Mouse (Mus musculus) ES-E14 (cell line): ENCODE data around the gene Ksr2. TPM values are rescaled to one million over a fixed set of nuclear protein-coding genes. Genes with fewer than 3 reads are reported as not detected.

ENCODE experiments used
- DNase-seq: peaks from one replicate; pipeline ENCODE4 v3.0.0-alpha.2; 2013; ENCODE audit warnings: low read depth, low spot score
- H3K27ac ChIP-seq: 2 replicates; pipeline ENCODE4 v1.5.1; 2012; ENCODE audit warnings: low read depth, mild to moderate bottlenecking, low read length, moderate library complexity, mixed read lengths; ENCODE audit not compliant: poor library complexity, insufficient read depth, severe bottlenecking
- H3K36me3 ChIP-seq: 2 replicates; pipeline ENCODE4 v1.6.1; 2012; ENCODE audit warnings: mild to moderate bottlenecking, low read length, moderate library complexity, mixed read lengths; ENCODE audit not compliant: control insufficient read depth, poor library complexity, insufficient read depth, severe bottlenecking
- H3K4me1 ChIP-seq, 2 experiments: fragments of 150-350 bp in 1 of 2; sonication (generic) in 1 of 2; 2 replicates each; pipeline ENCODE4 v1.6.1; 2012; ENCODE audit warnings: low read length in 2 of 2, mild to moderate bottlenecking in 1 of 2, mixed read lengths in 1 of 2; ENCODE audit not compliant: control insufficient read depth in 2 of 2, insufficient read depth in 2 of 2, poor library complexity in 1 of 2
- H3K4me3 ChIP-seq, 2 experiments: fragments of 150-350 bp in 1 of 2; sonication (generic) in 1 of 2; 2 replicates each; pipeline ENCODE4 v1.5.1; 2012; ENCODE audit warnings: low read length in 2 of 2, low read depth in 1 of 2, mild to moderate bottlenecking in 1 of 2, mixed read lengths in 1 of 2; ENCODE audit not compliant: insufficient read depth in 1 of 2, poor library complexity in 1 of 2, severe bottlenecking in 1 of 2
- H3K9ac ChIP-seq: 2 replicates; pipeline ENCODE4 v1.6.1; 2012; ENCODE audit warnings: low read depth, mild to moderate bottlenecking, low read length, mixed read lengths; ENCODE audit not compliant: poor library complexity, insufficient read depth, severe bottlenecking
- H3K9me3 ChIP-seq: fragments of 150-350 bp; sonication (generic); 2 replicates; pipeline ENCODE4 v1.6.1; 2012; ENCODE audit warnings: low read depth, mild to moderate bottlenecking, low read length; ENCODE audit not compliant: control insufficient read depth, insufficient read depth
- CHD2 ChIP-seq: IDR thresholded peaks from 2 replicates; pipeline ENCODE4 v1.6.1; 2014; ENCODE audit warnings: mild to moderate bottlenecking, low read depth, low read length, inconsistent platforms
- HCFC1 ChIP-seq: IDR thresholded peaks from 2 replicates; pipeline ENCODE4 v1.6.1; 2012; ENCODE audit warnings: low read length, inconsistent platforms, borderline replicate concordance; ENCODE audit not compliant: insufficient read depth
- MAFK ChIP-seq: IDR thresholded peaks from 2 replicates; pipeline ENCODE4 v1.6.1; 2014; ENCODE audit warnings: mild to moderate bottlenecking, low read depth, low read length, inconsistent platforms; ENCODE audit not compliant: insufficient read depth
- ZC3H11A ChIP-seq: IDR thresholded peaks from 2 replicates; pipeline ENCODE4 v1.6.1; 2012; ENCODE audit warnings: low read depth, mild to moderate bottlenecking, inconsistent platforms, low read length, borderline replicate concordance
- ZNF384 ChIP-seq: IDR thresholded peaks from 2 replicates; pipeline ENCODE4 v1.6.1; 2012; ENCODE audit warnings: low read depth, low read length, inconsistent platforms
- in situ Hi-C, 2 experiments: fragments of 600-800 bp; cut with MboI; formaldehyde crosslinking; loops; one replicate each; pipeline ENCODE4 v1.15.1; 2025; ENCODE audit warnings: low sequenced_read_pairs in 2 of 2, inconsistent platforms in 1 of 2; ENCODE audit not compliant: unreplicated experiment in 2 of 2
- total RNA-seq: library from RNA; depleted of rRNA; stranded (reverse); fragments of 300-350 nt; gene quantifications from 2 replicates; pipeline ENCODE4 v1.2.3, GENCODE M21; 2012

Ksr2 gene
- total RNA-seq, 1 experiment = 0.67 TPM

DNA sequence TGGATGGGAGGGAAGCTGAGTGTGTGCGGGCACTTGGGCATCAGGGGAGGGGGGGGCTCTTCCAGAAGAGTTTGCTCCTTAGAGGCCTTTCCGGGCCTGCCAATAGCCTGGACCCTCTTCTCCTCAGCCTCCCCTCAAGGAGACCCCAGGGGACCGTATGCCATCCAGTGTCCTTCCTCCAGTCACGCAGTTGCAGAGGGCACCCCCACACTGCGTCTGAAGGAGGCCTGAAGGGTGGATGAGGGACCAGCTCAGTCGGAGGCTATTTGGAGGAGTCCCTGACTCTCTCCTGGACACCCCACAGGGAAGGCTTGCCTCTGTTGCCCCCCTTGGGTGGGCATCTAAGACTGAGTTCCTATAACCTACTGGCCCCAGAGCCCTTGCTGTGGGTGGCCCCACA lies 367.4 kb downstream of the Ksr2 start:
- in situ Hi-C loops = no loop called here
- TF ChIP-seq HCFC1 (no peak), ZNF384 (no peak)
- no peak overlapping the region for H3K27ac ChIP-seq
- H3K9ac ChIP-seq = no peak overlapping the region
- H3K4me3 ChIP-seq = no peak overlapping the region
- no peak for DNase-seq
- H3K36me3 ChIP-seq = no peaks in the 10 kb centered on the region
- H3K9me3 ChIP-seq = no peaks in the 10 kb centered on the region
- no peaks in the 10 kb centered on the region for H3K4me1 ChIP-seq

DNA sequence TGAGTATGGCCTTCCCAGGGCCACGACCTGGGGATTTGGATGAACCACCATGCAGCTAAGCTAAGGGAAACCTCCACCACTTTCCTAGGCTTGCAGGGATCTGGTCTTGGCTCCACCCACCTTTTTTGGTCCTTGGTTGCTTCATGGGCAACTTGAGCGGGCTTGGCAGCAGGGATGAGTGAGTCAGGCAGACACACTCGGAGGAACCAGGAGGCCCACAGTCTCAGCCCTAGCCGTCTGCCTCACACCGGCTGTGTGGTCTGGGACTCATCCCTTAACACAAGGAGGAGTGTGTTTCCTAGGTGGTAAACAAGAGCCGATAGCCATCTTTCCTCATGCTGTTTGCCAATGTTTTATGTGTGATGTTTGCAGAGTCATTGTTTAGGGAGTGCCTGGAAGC lies 376.3 kb downstream of the Ksr2 start:
- no peak for TF ChIP-seq MAFK
- TF ChIP-seq HCFC1 = no peak
- no peak for TF ChIP-seq ZNF384
- no peak for TF ChIP-seq ZC3H11A
- no peak for TF ChIP-seq CHD2
- no peak for DNase-seq
- Histone ChIP-seq H3K4me1 (no peaks in the 10 kb centered on the region), H3K9me3 (no peaks in the 10 kb centered on the region), H3K4me3 (no peak overlapping the region), H3K27ac (no peak overlapping the region), H3K36me3 (no peaks in the 10 kb centered on the region), H3K9ac (no peak overlapping the region)
- in situ Hi-C loops = no loop called here

DNA sequence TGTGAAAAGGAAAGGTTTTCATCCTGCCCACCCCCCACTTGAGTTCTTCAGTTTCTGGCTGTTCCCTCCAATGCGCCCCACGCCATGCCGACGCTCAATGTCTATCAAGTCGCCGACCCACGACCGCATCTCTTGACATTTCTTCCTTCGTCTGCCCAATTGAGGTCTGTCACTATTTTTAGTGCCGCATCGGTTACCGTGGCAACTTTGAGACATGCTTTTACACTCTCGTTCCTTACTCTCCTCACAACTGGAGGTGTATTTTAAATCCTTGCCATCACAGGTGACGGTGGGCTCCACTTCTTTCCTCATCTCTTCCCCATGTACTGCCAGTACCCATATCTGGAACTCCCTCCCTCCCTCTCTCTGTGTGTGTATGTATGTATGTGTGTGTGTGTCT lies 378.1 kb downstream of the Ksr2 start:
- Histone ChIP-seq H3K27ac (no peak overlapping the region), H3K36me3 (no peaks in the 10 kb centered on the region), H3K9ac (no peak overlapping the region), H3K4me3 (no peak overlapping the region), H3K9me3 (no peaks in the 10 kb centered on the region), H3K4me1 (no peaks in the 10 kb centered on the region)
- no peak for TF ChIP-seq ZC3H11A
- TF ChIP-seq CHD2 = no peak
- TF ChIP-seq HCFC1 = no peak
- no peak for DNase-seq
- in situ Hi-C loops = no loop called here

DNA sequence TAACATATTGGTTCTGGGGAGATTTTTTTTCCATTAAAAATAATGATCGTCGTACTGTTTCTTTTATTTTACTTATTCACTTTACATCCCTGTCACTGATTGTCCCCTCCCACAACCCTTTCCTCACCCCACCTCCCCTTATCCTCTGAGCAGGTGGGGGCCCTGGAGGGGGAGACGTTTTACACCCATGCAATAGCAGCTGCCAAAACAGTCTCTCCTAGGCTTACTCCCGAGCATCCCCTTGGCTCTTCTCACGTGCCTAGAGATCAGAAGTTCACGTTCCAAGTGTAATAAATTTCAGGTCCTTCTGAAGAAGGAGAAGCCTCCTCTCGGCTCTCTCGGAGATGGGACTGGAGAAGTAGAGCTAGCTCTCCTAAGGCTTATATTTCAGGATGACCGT lies 387.0 kb downstream of the Ksr2 start:
- no peak overlapping the region for H3K27ac ChIP-seq
- in situ Hi-C loops = no loop called here

DNA sequence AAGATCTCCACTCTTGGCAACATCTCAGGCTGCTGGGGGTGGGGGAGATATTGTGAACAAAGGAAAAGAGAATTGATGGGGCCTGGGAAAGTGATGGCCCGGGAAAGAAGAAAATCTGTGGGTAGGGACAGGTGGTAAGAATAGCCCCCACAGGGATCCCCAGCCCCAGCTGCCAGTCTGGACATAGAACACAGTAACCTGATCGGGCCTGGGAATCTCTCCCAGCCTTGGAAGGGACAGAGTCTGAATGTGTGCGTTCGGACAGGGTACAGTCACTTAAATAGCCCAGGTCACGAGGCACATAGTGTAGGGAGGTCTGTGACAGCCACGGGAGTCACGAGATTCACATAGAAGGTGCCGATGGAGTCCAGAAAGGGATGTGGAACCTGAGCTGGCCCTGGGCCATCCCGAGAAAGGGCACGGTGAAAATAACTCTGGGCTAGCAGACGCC lies 388.3 kb downstream of the Ksr2 start:
- H3K9ac ChIP-seq = no peak overlapping the region
- no peak overlapping the region for H3K4me3 ChIP-seq
- TF ChIP-seq ZNF384 = no peak
- no peak for TF ChIP-seq HCFC1
- TF ChIP-seq ZC3H11A = no peak
- TF ChIP-seq CHD2 = no peak
- no peak for TF ChIP-seq MAFK
- DNase-seq = no peak
- in situ Hi-C loops = no loop called here
- no peak overlapping the region for H3K27ac ChIP-seq
- H3K36me3 ChIP-seq = no peaks in the 10 kb centered on the region
- H3K9me3 ChIP-seq = no peaks in the 10 kb centered on the region
- H3K4me1 ChIP-seq = no peaks in the 10 kb centered on the region

More for the DNA sequence above, 387.0 kb downstream of the Ksr2 start:
- no peak overlapping the region for H3K4me3 ChIP-seq
- no peak for DNase-seq
- no peak overlapping the region for H3K9ac ChIP-seq
- H3K4me1 ChIP-seq = no peaks in the 10 kb centered on the region
- no peaks in the 10 kb centered on the region for H3K36me3 ChIP-seq
- TF ChIP-seq MAFK (no peak), CHD2 (no peak), HCFC1 (no peak), ZNF384 (no peak), ZC3H11A (no peak)
- H3K9me3 ChIP-seq = no peaks in the 10 kb centered on the region
